ENCODE assay signal across 8 mouse cellular contexts in genomic region chr2:155956134-155957059, GRCm38 (mm10). TPM values are rescaled to one million over a fixed set of nuclear protein-coding genes. Genes with fewer than 3 reads are reported as not detected.
DNase-seq lines count a peak whose midpoint lies in the region; ATAC-seq and TF ChIP-seq lines count a peak whose summit lies in the region.

Cep250 (plus strand) TSS chr2:155956458.

- peak; percentile 95 for DNase-seq in ES-CJ7 (ENCODE audit: low read depth, low spot score)
- peak; percentile 91 for DNase-seq in cerebellum, adult 11 months
- DNase-seq in heart, postnatal 25 days (ENCODE audit: low spot score) = peak; percentile 84
- peak; percentile 84 to 92 for DNase-seq in layer of hippocampus, adult 18-20 months (ENCODE audit: low spot score in 2 of 2)
- peak; percentile 89 for DNase-seq in lung, adult 2 months
- DNase-seq in thymus, adult 18-20 months = peak; percentile 73 to 79

- H3K4me3 ChIP-seq in forebrain, embryonic 15.5 days = peak within 1 kb of the TSS; percentile 61
- H3K4me3 ChIP-seq in lung, adult 2 months (replicated peaks; ENCODE audit: extremely low read depth, low read depth, low read length) = peak within 1 kb of the TSS; percentile 94

- no peaks in the 10 kb centered on the region for H3K9me3 ChIP-seq in forebrain, embryonic 15.5 days

- TF ChIP-seq CTCF in lung, adult 2 months (IDR thresholded peaks at IDR 0.05; ENCODE audit: insufficient read depth, low read length) = no peak

- H3K27me3 ChIP-seq in forebrain, embryonic 15.5 days = 0 out of 2 replicates have a peak, but pooled peaks cover 3% of the 10 kb centered on the region

- WGBS in forebrain, embryonic 15.5 days = 1% methylated on average over 59 of the region's 59 CpGs
- under 1% methylated on average over 59 of the region's 59 CpGs for WGBS in lung, adult 2 months

- peak; percentile 60 for TF ChIP-seq POLR2A in lung, adult 2 months (IDR thresholded peaks at IDR 0.05; ENCODE audit: borderline replicate concordance, extremely low read depth, low read depth, low read length)

- H3K4me2 ChIP-seq in forebrain, embryonic 15.5 days (replicated peaks) = peak within 1 kb of the TSS; percentile 60

- ATAC-seq in forebrain, embryonic 15.5 days (replicated peaks) = peak; percentile 97
- ATAC-seq in neutrophil, adult 5-6 weeks (ENCODE audit: extremely low read depth, insufficient number of reproducible peaks, low FRiP score, poor library complexity, severe bottlenecking) = peak; percentile 91

- no peaks in the 10 kb centered on the region; the same call in 1 of the 2 replicates for H3K36me3 ChIP-seq in forebrain, embryonic 15.5 days

- H3K4me1 ChIP-seq in forebrain, embryonic 15.5 days = peaks cover 18% of the 10 kb centered on the region
- no peaks in the 10 kb centered on the region; the same call in 1 of the 2 replicates for H3K4me1 ChIP-seq in lung, adult 2 months (ENCODE audit: control insufficient read depth, insufficient read depth, low read length)

- H3K27ac ChIP-seq in forebrain, embryonic 15.5 days (replicated peaks) = peak within 1 kb of the TSS; percentile 92

- intact Hi-C loops in heart, postnatal 25 days (cut with DNase I) = no loop called here

- peak within 1 kb of the TSS; percentile 78 for H3K9ac ChIP-seq in forebrain, embryonic 15.5 days (replicated peaks)

RNA-seq across cellular contexts. Expression of gene Cep250, which starts in this region (rescaled TPM):
- 18.9 and 19.2 TPM in 2 replicates for polyA plus RNA-seq in forebrain, embryonic 15.5 days (2015; fragmentation: Nextera tagmentation; extraction: Ambion mirVana)
- total RNA-seq in heart, postnatal 25 days (2021) = 1 to 10 TPM; 4.9 to 5.7 TPM
- 10 to 100 TPM; 18.8 to 21.7 TPM for total RNA-seq in layer of hippocampus, adult 18-20 months (2021)
- 7.1 and 9.1 TPM in 2 replicates for polyA plus RNA-seq in lung, adult 2 months (2012; rRNA removed)
- total RNA-seq in neutrophil, adult 5-6 weeks (2017) = 66.2 and 69.1 TPM in 2 replicates

Comparison
In these comparisons a context has a peak if more than half of its experiments do, and no peak if none do; other contexts are left out.
1. Peak in every context shown above with its lines: DNase-seq, ATAC-seq, H3K4me3 ChIP-seq and H3K27ac ChIP-seq.